ENCODE assay signal across 9 mouse cellular contexts in genomic region chr16:4781524-4782196, GRCm38 (mm10). TPM values are rescaled to one million over a fixed set of nuclear protein-coding genes. Genes with fewer than 3 reads are reported as not detected.
DNase-seq lines count a peak whose midpoint lies in the region; ATAC-seq lines count a peak whose summit lies in the region.
"Had no signal": no experiment of that assay in that cellular context is flagged by ENCODE, and none has a peak within 500 bp of the region (broad histone marks: within the 10 kb centered on the region; RNA-seq: fewer than 3 reads in every experiment).

No protein-coding gene starts in this region.

- WGBS in neural tube, embryonic 15.5 days = 73% methylated on average over 5 of the region's 5 CpGs
- 68% methylated on average over 5 of the region's 5 CpGs for WGBS in intestine, embryonic 15.5 days

- ATAC-seq in neural tube, embryonic 15.5 days (ENCODE audit: low FRiP score) = no peak
- no peak for ATAC-seq in intestine, embryonic 15.5 days

- H3K36me3 ChIP-seq in neural tube, embryonic 15.5 days = peaks cover 2% of the 10 kb centered on the region; the same call in 1 of the 2 replicates
- H3K36me3 ChIP-seq in intestine, embryonic 15.5 days = no peaks in the 10 kb centered on the region
- H3K36me3 ChIP-seq: hindbrain, embryonic 15.5 days had no signal

- H3K4me3 ChIP-seq in neural tube, embryonic 15.5 days (replicated peaks) = no peak overlapping the region
- H3K4me3 ChIP-seq in intestine, embryonic 15.5 days (replicated peaks) = no peak overlapping the region
- H3K4me3 ChIP-seq: hindbrain, embryonic 15.5 days had no signal

- H3K9ac ChIP-seq in neural tube, embryonic 15.5 days (replicated peaks) = no peak overlapping the region
- H3K9ac ChIP-seq in intestine, embryonic 15.5 days = no peak overlapping the region
- H3K9ac ChIP-seq: hindbrain, embryonic 15.5 days had no signal

- 0 out of 2 replicates have a peak overlapping the region, but pooled peaks have one; percentile 18 for H3K27ac ChIP-seq in neural tube, embryonic 15.5 days (replicated peaks)
- H3K27ac ChIP-seq in intestine, embryonic 15.5 days = no peak overlapping the region
- H3K27ac ChIP-seq: hindbrain, embryonic 15.5 days had no signal

- no peaks in the 10 kb centered on the region for H3K27me3 ChIP-seq in neural tube, embryonic 15.5 days (replicated peaks)
- no peaks in the 10 kb centered on the region for H3K27me3 ChIP-seq in intestine, embryonic 15.5 days (replicated peaks)
- H3K27me3 ChIP-seq: hindbrain, embryonic 15.5 days had no signal

- H3K4me2 ChIP-seq in neural tube, embryonic 15.5 days = no peak overlapping the region
- no peak overlapping the region for H3K4me2 ChIP-seq in intestine, embryonic 15.5 days (replicated peaks)
- H3K4me2 ChIP-seq: hindbrain, embryonic 15.5 days had no signal

- no peaks in the 10 kb centered on the region for H3K9me3 ChIP-seq in neural tube, embryonic 15.5 days (replicated peaks)
- no peaks in the 10 kb centered on the region for H3K9me3 ChIP-seq in intestine, embryonic 15.5 days
- H3K9me3 ChIP-seq: hindbrain, embryonic 15.5 days had no signal

- DNase-seq in neural tube, embryonic 10.5 days (ENCODE audit: extremely low spot score, low spot score) = no peak
- peak; percentile 78 for DNase-seq in cerebellum, adult 9-11 months
- peak; percentile 36 to 61 for DNase-seq in heart, adult 9 months (ENCODE audit: low spot score in 2 of 2)
- peak; percentile 60 for DNase-seq in kidney, postnatal 10 days
- peak; percentile 67 for DNase-seq in lung, postnatal 14 days
- peak; percentile 38 for DNase-seq in thymus, postnatal 4 days

- H3K4me1 ChIP-seq in neural tube, embryonic 15.5 days = peaks cover 32% of the 10 kb centered on the region
- H3K4me1 ChIP-seq in intestine, embryonic 15.5 days (replicated peaks) = peaks cover 21% of the 10 kb centered on the region

RNA-seq across cellular contexts. Expression of gene Cdip1, which starts 8.4 kb away (rescaled TPM):
- 130 and 137 TPM in 2 replicates for polyA plus RNA-seq in neural tube, embryonic 15.5 days (2015; fragmentation: Nextera tagmentation; extraction: Ambion mirVana)
- polyA plus RNA-seq in intestine, embryonic 15.5 days (2015; fragmentation: Nextera tagmentation; extraction: Ambion mirVana) = 83.1 and 88.3 TPM in 2 replicates

RNA-seq across cellular contexts. Expression of gene 4930562C15Rik, which starts 53.6 kb away (rescaled TPM):
- 0.54 and 0.60 TPM in 2 replicates for polyA plus RNA-seq in neural tube, embryonic 15.5 days (2015; fragmentation: Nextera tagmentation; extraction: Ambion mirVana)
- 0.23 TPM in 2 replicates for polyA plus RNA-seq in intestine, embryonic 15.5 days (2015; fragmentation: Nextera tagmentation; extraction: Ambion mirVana)

RNA-seq across cellular contexts. Expression of gene Hmox2, which starts 55.5 kb away (rescaled TPM):
- polyA plus RNA-seq in neural tube, embryonic 15.5 days (2015; fragmentation: Nextera tagmentation; extraction: Ambion mirVana) = 119 and 120 TPM in 2 replicates
- 90.4 and 91.7 TPM in 2 replicates for polyA plus RNA-seq in intestine, embryonic 15.5 days (2015; fragmentation: Nextera tagmentation; extraction: Ambion mirVana)
